In the genomic region with DNA sequence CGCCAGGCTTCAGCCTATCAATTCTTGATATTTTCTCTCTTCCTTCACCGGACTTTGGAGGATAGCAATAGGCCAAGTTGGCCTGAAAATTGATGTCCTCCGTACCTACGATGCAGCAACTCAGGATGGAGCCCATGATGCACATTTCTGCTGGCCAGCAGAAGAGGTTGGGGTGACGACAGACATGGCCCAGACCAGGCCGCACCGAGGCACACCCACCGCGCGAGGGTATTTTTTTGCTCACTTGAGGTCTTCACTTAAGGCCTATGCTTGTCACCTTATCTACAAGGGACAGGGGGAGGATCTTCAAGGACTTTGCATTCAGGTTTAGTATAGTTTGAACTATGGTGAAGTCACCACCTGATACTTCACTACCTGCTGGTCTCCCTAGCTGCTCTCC, we compare ENCODE assay signal across 10 mouse cellular contexts. TPM values are rescaled to one million over a fixed set of nuclear protein-coding genes. Genes with fewer than 3 reads are reported as not detected.
DNase-seq lines count a peak whose midpoint lies in the region; ATAC-seq lines count a peak whose summit lies in the region.
"Had no signal": no experiment of that assay in that cellular context is flagged by ENCODE, and none has a peak within 500 bp of the region (broad histone marks: within the 10 kb centered on the region; RNA-seq: fewer than 3 reads in every experiment).

No protein-coding gene starts in this region.

- no peaks in the 10 kb centered on the region for H3K36me3 ChIP-seq in hindbrain, embryonic 13.5 days
- H3K36me3 ChIP-seq in hindbrain, embryonic 12.5 days: no peaks in the 10 kb centered on the region
- H3K36me3 ChIP-seq in forebrain, embryonic 15.5 days: no peaks in the 10 kb centered on the region
- H3K36me3 ChIP-seq in macrophage (ENCODE audit: inconsistent target): no peaks in the 10 kb centered on the region

- ATAC-seq in hindbrain, embryonic 13.5 days (ENCODE audit: low FRiP score): no peak
- ATAC-seq in hindbrain, embryonic 12.5 days (ENCODE audit: low FRiP score): no peak
- no peak for ATAC-seq in forebrain, embryonic 15.5 days (replicated peaks)

- no peak overlapping the region; the same call in 1 of the 2 replicates for H3K4me3 ChIP-seq in hindbrain, embryonic 13.5 days
- no peak overlapping the region for H3K4me3 ChIP-seq in hindbrain, embryonic 12.5 days
- H3K4me3 ChIP-seq in brown adipose tissue, adult 24 weeks (ENCODE audit: insufficient read depth, low read depth, low read length): peak overlapping the region; percentile 65; the same call in 1 of the 2 replicates
- peak overlapping the region; percentile 77; the same call in 1 of the 2 replicates for H3K4me3 ChIP-seq in forebrain, embryonic 15.5 days
- no peak overlapping the region for H3K4me3 ChIP-seq in macrophage (ENCODE audit: inconsistent target)

- peak overlapping the region; percentile 90 for H3K4me2 ChIP-seq in hindbrain, embryonic 13.5 days
- H3K4me2 ChIP-seq in hindbrain, embryonic 12.5 days (replicated peaks): no peak overlapping the region
- H3K4me2 ChIP-seq in forebrain, embryonic 15.5 days (replicated peaks): no peak overlapping the region

- H3K9me3 ChIP-seq in hindbrain, embryonic 13.5 days: no peaks in the 10 kb centered on the region
- no peaks in the 10 kb centered on the region for H3K9me3 ChIP-seq in hindbrain, embryonic 12.5 days (replicated peaks)
- no peaks in the 10 kb centered on the region for H3K9me3 ChIP-seq in forebrain, embryonic 15.5 days

- peak overlapping the region; percentile 91 for H3K27ac ChIP-seq in hindbrain, embryonic 13.5 days
- H3K27ac ChIP-seq in hindbrain, embryonic 12.5 days: no peak overlapping the region
- 0 out of 2 replicates have a peak overlapping the region, but pooled peaks have one; percentile 99 for H3K27ac ChIP-seq in brown adipose tissue, adult 24 weeks (replicated peaks; ENCODE audit: low read depth, low read length)
- H3K27ac ChIP-seq in forebrain, embryonic 15.5 days (replicated peaks): peak overlapping the region; percentile 89
- peak overlapping the region; percentile 89; the same call in 1 of the 2 replicates for H3K27ac ChIP-seq in macrophage

- no peaks in the 10 kb centered on the region for H3K27me3 ChIP-seq in hindbrain, embryonic 13.5 days
- H3K27me3 ChIP-seq in hindbrain, embryonic 12.5 days: no peaks in the 10 kb centered on the region
- no peaks in the 10 kb centered on the region for H3K27me3 ChIP-seq in forebrain, embryonic 15.5 days

- H3K9ac ChIP-seq in hindbrain, embryonic 13.5 days: no peak overlapping the region
- no peak overlapping the region for H3K9ac ChIP-seq in hindbrain, embryonic 12.5 days
- H3K9ac ChIP-seq in forebrain, embryonic 15.5 days (replicated peaks): peak overlapping the region; percentile 87; the same call in 1 of the 2 replicates

- peaks cover 43% of the 10 kb centered on the region for H3K79me2 ChIP-seq in macrophage (ENCODE audit: inconsistent target)

- WGBS in hindbrain, embryonic 13.5 days: 96% methylated on average over 10 of the region's 10 CpGs
- WGBS in hindbrain, embryonic 12.5 days: 95% methylated on average over 10 of the region's 10 CpGs
- WGBS in forebrain, embryonic 15.5 days: 96% methylated on average over 10 of the region's 10 CpGs
- WGBS in macrophage (ENCODE audit: missing documents): 94% methylated on average over 10 of the region's 10 CpGs

- DNase-seq in adrenal gland, adult 18-20 months (ENCODE audit: low spot score in 2 of 2): no peak
- DNase-seq in left cerebral cortex, adult 11 months (ENCODE audit: low spot score): no peak
- DNase-seq in urinary bladder, adult 18-20 months (ENCODE audit: low spot score in 2 of 2): no peak

- peaks cover 52% of the 10 kb centered on the region for H3K4me1 ChIP-seq in hindbrain, embryonic 13.5 days (replicated peaks)
- H3K4me1 ChIP-seq in hindbrain, embryonic 12.5 days: peaks cover 29% of the 10 kb centered on the region
- H3K4me1 ChIP-seq in brown adipose tissue, adult 24 weeks (ENCODE audit: control insufficient read depth, insufficient read depth, insufficient read length, low read length): peaks cover 12% of the 10 kb centered on the region
- H3K4me1 ChIP-seq in forebrain, embryonic 15.5 days: peaks cover 42% of the 10 kb centered on the region

RNA-seq across cellular contexts. Expression of gene Mgrn1, which starts 1.1 kb away (rescaled TPM):
- polyA plus RNA-seq in hindbrain, embryonic 13.5 days (2015; fragmentation: Nextera tagmentation; extraction: Ambion mirVana): 107 and 115 TPM in 2 replicates
- polyA plus RNA-seq in hindbrain, embryonic 12.5 days (2016; fragmentation: Nextera tagmentation; extraction: Ambion mirVana): 91.1 and 94.0 TPM in 2 replicates
- polyA plus RNA-seq in brown adipose tissue, adult 24 weeks (2012; ENCODE audit: insufficient read depth, insufficient read length, missing spikeins): 50.6 and 52.6 TPM in 2 replicates
- polyA plus RNA-seq in forebrain, embryonic 15.5 days (2015; fragmentation: Nextera tagmentation; extraction: Ambion mirVana): 95.8 and 102 TPM in 2 replicates
- total RNA-seq in macrophage (2018; cell fraction: chromatin; rRNA removed): 100 to 1,000 TPM in 22 of 26 experiments, 10 to 100 TPM in 4; 72.2 to 417 (median 122) TPM
- 100 to 1,000 TPM in 2 of 26 experiments, 10 to 100 TPM in 24; 76.5 to 108 (median 88.0) TPM for total RNA-seq in macrophage (2018; cell fraction: cytosol; rRNA removed)
- total RNA-seq in macrophage (2018; cell fraction: nucleus; rRNA removed): 100 to 1,000 TPM in 6 of 26 experiments, 10 to 100 TPM in 20; 55.3 to 179 (median 81.7) TPM
- polyA plus RNA-seq in macrophage (2018): 62.2 to 84.4 TPM (median 68.4 TPM) in 3 replicates
- 10 to 100 TPM; 83.7 to 86.4 TPM for total RNA-seq in adrenal gland, adult 18-20 months (2021)

RNA-seq across cellular contexts. Expression of gene Ubald1, which starts 4.8 kb away (rescaled TPM):
- polyA plus RNA-seq in hindbrain, embryonic 13.5 days (2015; fragmentation: Nextera tagmentation; extraction: Ambion mirVana): 53.7 and 54.1 TPM in 2 replicates
- 38.8 and 40.6 TPM in 2 replicates for polyA plus RNA-seq in hindbrain, embryonic 12.5 days (2016; fragmentation: Nextera tagmentation; extraction: Ambion mirVana)
- polyA plus RNA-seq in brown adipose tissue, adult 24 weeks (2012; ENCODE audit: insufficient read depth, insufficient read length, missing spikeins): 14.2 and 16.7 TPM in 2 replicates
- polyA plus RNA-seq in forebrain, embryonic 15.5 days (2015; fragmentation: Nextera tagmentation; extraction: Ambion mirVana): 45.1 and 47.6 TPM in 2 replicates
- 100 to 1,000 TPM in 2 of 26 experiments, 10 to 100 TPM in 23, 1 to 10 TPM in 1; 3.7 to 120 (median 34.7) TPM for total RNA-seq in macrophage (2018; cell fraction: chromatin; rRNA removed)
- total RNA-seq in macrophage (2018; cell fraction: cytosol; rRNA removed): 100 to 1,000 TPM in 5 of 26 experiments, 10 to 100 TPM in 21; 45.7 to 109 (median 70.5) TPM
- 100 to 1,000 TPM in 2 of 26 experiments, 10 to 100 TPM in 24; 10.2 to 113 (median 35.9) TPM for total RNA-seq in macrophage (2018; cell fraction: nucleus; rRNA removed)
- 64.4 to 75.7 TPM (median 71.8 TPM) in 3 replicates for polyA plus RNA-seq in macrophage (2018)
- 10 to 100 TPM; 33.3 to 39.0 TPM for total RNA-seq in adrenal gland, adult 18-20 months (2021)

RNA-seq across cellular contexts. Expression of gene 4930562C15Rik, which starts 49.7 kb away (rescaled TPM):
- polyA plus RNA-seq in hindbrain, embryonic 13.5 days (2015; fragmentation: Nextera tagmentation; extraction: Ambion mirVana): 0.65 TPM in 2 replicates
- polyA plus RNA-seq in hindbrain, embryonic 12.5 days (2016; fragmentation: Nextera tagmentation; extraction: Ambion mirVana): 0.53 and 0.63 TPM in 2 replicates
- polyA plus RNA-seq in brown adipose tissue, adult 24 weeks (2012; ENCODE audit: insufficient read depth, insufficient read length, missing spikeins): not detected in 2 replicates
- 0.56 and 0.75 TPM in 2 replicates for polyA plus RNA-seq in forebrain, embryonic 15.5 days (2015; fragmentation: Nextera tagmentation; extraction: Ambion mirVana)
- total RNA-seq in macrophage (2018; cell fraction: chromatin; rRNA removed): 1 to 10 TPM in 4 of 26 experiments, under 1 TPM in 14, not detected in 8; 0.21 to 2.2 (median 0.64) TPM
- total RNA-seq in macrophage (2018; cell fraction: cytosol; rRNA removed): under 1 TPM in 16 of 26 experiments, not detected in 10; 0.03 to 0.37 (median 0.11) TPM
- total RNA-seq in macrophage (2018; cell fraction: nucleus; rRNA removed): 1 to 10 TPM in 2 of 26 experiments, under 1 TPM in 12, not detected in 12; 0.11 to 1.1 (median 0.50) TPM
- 0.16 TPM in 1 of 3 replicates, not detected in the others for polyA plus RNA-seq in macrophage (2018)
- not detected for total RNA-seq in adrenal gland, adult 18-20 months (2021)
- total RNA-seq: gastrocnemius, adult 18-20 months; left cerebral cortex, adult 18-20 months had no signal

RNA-seq across cellular contexts. Expression of gene Nudt16l1, which starts 53.6 kb away (rescaled TPM):
- 128 and 131 TPM in 2 replicates for polyA plus RNA-seq in hindbrain, embryonic 13.5 days (2015; fragmentation: Nextera tagmentation; extraction: Ambion mirVana)
- 121 and 134 TPM in 2 replicates for polyA plus RNA-seq in hindbrain, embryonic 12.5 days (2016; fragmentation: Nextera tagmentation; extraction: Ambion mirVana)
- polyA plus RNA-seq in brown adipose tissue, adult 24 weeks (2012; ENCODE audit: insufficient read depth, insufficient read length, missing spikeins): 34.4 and 43.4 TPM in 2 replicates
- polyA plus RNA-seq in forebrain, embryonic 15.5 days (2015; fragmentation: Nextera tagmentation; extraction: Ambion mirVana): 138 and 139 TPM in 2 replicates
- 10 to 100 TPM; 12.9 to 50.6 (median 28.1) TPM for total RNA-seq in macrophage (2018; cell fraction: chromatin; rRNA removed)
- total RNA-seq in macrophage (2018; cell fraction: cytosol; rRNA removed): 10 to 100 TPM; 24.5 to 63.6 (median 37.5) TPM
- total RNA-seq in macrophage (2018; cell fraction: nucleus; rRNA removed): 10 to 100 TPM; 14.8 to 50.2 (median 28.0) TPM
- polyA plus RNA-seq in macrophage (2018): 17.1 to 56.6 TPM (median 39.4 TPM) in 3 replicates
- total RNA-seq in adrenal gland, adult 18-20 months (2021): 10 to 100 TPM; 46.1 to 62.3 TPM

Comparison
In these comparisons a context has a peak if more than half of its experiments do, and no peak if none do; other contexts are left out.
1. H3K4me3 ChIP-seq: peak in brown adipose tissue, adult 24 weeks (single experiment) and forebrain, embryonic 15.5 days (single experiment); none in hindbrain, embryonic 13.5 days (single experiment), hindbrain, embryonic 12.5 days (single experiment) and macrophage (single experiment).